Mouse (Mus musculus): ENCODE measurements at regions not wholly inside any gene's neighbourhood (a gene's known extent, or its start where the extent isn't known, plus 50 kb on each side); places are given as distances from the start of the nearest gene placed in this dataset.

GRCm38 (mm10) chr1:81549706-81550105 is 473.0 kb downstream of the Nyap2 start:
- no peaks in the 10 kb centered on the region for H3K27me3 ChIP-seq (ENCODE audit: control insufficient read depth, insufficient read depth, low read length)
- TF ChIP-seq POLR2A (IDR thresholded peaks at IDR 0.05; ENCODE audit: borderline replicate concordance, insufficient read depth, low read length) (no peak), CTCF (IDR thresholded peaks at IDR 0.05; ENCODE audit: borderline replicate concordance, insufficient read depth, low read depth, low read length) (no peak)
- H3K4me1 ChIP-seq (ENCODE audit: control insufficient read depth, insufficient read depth, low read length), result no peaks in the 10 kb centered on the region
- no peak overlapping the region for H3K4me3 ChIP-seq (replicated peaks; ENCODE audit: insufficient read depth, low read depth, low read length)
- no peak overlapping the region for H3K27ac ChIP-seq (ENCODE audit: insufficient read depth, low read length)
- no peak for DNase-seq
- WGBS, result 89% methylated on average over 5 of the region's 5 CpGs

DNA sequence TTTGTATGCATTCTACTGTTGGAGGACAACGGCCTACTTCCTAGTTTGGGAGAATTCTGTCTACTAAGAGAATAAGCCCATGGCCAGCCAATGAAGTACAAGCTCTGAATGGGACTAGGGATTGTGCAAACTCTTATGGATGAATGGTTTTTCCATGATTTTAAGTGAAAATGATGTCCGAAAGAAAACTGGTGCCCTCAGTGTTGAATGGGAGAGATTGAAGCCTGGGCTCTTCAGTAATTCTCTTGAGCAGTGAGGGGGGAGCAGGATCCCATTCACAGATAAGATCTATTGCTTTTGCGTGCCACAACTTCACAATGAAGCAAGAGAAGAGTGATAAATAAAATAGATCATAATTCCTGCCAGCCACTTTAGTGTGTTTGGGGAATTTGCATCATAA is 476.0 kb downstream of the Nyap2 start:
- DNase-seq, result no peak
- WGBS, result 84% methylated on average over 3 of the region's 3 CpGs
- Histone ChIP-seq H3K4me3 (replicated peaks; ENCODE audit: insufficient read depth, low read depth, low read length) (no peak overlapping the region), H3K27ac (ENCODE audit: insufficient read depth, low read length) (no peak overlapping the region), H3K4me1 (ENCODE audit: control insufficient read depth, insufficient read depth, low read length) (no peaks in the 10 kb centered on the region), H3K27me3 (ENCODE audit: control insufficient read depth, insufficient read depth, low read length) (no peaks in the 10 kb centered on the region)
- TF ChIP-seq CTCF (IDR thresholded peaks at IDR 0.05; ENCODE audit: borderline replicate concordance, insufficient read depth, low read depth, low read length) (no peak), POLR2A (IDR thresholded peaks at IDR 0.05; ENCODE audit: borderline replicate concordance, insufficient read depth, low read length) (no peak)

DNA sequence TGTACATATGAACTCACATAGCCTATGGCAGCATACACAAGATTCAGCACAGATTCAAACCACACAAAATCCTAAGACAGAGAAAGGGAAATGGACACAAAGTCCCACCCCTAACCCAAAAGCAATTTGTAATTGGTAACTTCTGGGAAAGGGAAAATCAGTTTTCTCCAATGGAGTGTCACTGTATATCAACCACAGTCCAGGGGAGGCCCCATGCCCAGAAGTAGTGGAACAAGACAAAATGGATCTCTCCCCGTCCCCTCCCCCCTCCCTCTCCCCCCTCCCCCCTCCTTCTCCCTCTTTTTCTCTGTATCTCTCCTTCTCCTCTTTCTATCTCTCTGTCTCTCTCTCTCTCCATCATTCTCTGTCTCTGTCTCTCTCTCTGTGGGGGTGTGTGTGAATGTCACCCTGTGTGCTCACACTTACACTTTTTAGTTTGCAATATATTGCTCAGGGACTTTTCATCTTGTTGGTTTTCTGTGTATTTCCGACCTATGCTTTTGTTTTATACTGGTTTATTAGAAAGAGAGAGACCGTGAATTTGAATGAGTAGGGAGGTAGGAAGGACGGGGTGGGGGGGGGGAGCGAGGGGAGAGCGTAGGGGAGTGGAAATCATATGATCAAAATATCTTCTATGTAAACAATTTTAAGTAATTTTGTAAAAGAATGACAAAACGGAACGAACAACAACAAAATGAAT is 500.4 kb downstream of the Nyap2 start:
- no peak for DNase-seq
- H3K4me3 ChIP-seq (replicated peaks; ENCODE audit: insufficient read depth, low read depth, low read length), result no peak overlapping the region
- H3K4me1 ChIP-seq (ENCODE audit: control insufficient read depth, insufficient read depth, low read length), result no peaks in the 10 kb centered on the region
- H3K27me3 ChIP-seq (ENCODE audit: control insufficient read depth, insufficient read depth, low read length), result no peaks in the 10 kb centered on the region; the same call in 1 of the 2 replicates
- TF ChIP-seq CTCF (IDR thresholded peaks at IDR 0.05; ENCODE audit: borderline replicate concordance, insufficient read depth, low read depth, low read length), result no peak
- no peak for TF ChIP-seq POLR2A (IDR thresholded peaks at IDR 0.05; ENCODE audit: borderline replicate concordance, insufficient read depth, low read length)
- no peak overlapping the region for H3K27ac ChIP-seq (ENCODE audit: insufficient read depth, low read length)
- 67% methylated on average over 8 of the region's 8 CpGs for WGBS

- WGBS, result 53% methylated on average over 9 of the region's 9 CpGs
- Histone ChIP-seq H3K27ac (ENCODE audit: insufficient read depth, low read length) (no peak overlapping the region), H3K4me3 (replicated peaks; ENCODE audit: insufficient read depth, low read depth, low read length) (no peak overlapping the region), H3K4me1 (ENCODE audit: control insufficient read depth, insufficient read depth, low read length) (no peaks in the 10 kb centered on the region), H3K27me3 (ENCODE audit: control insufficient read depth, insufficient read depth, low read length) (no peaks in the 10 kb centered on the region; the same call in 1 of the 2 replicates)
- DNase-seq, result no peak
- no peak for TF ChIP-seq POLR2A (IDR thresholded peaks at IDR 0.05; ENCODE audit: borderline replicate concordance, insufficient read depth, low read length)
- TF ChIP-seq CTCF (IDR thresholded peaks at IDR 0.05; ENCODE audit: borderline replicate concordance, insufficient read depth, low read depth, low read length), result no peak
These were observed 501.0 kb downstream of the Nyap2 start for GRCm38 (mm10) chr1:81577665-81578201.

GRCm38 (mm10) chr1:81581208-81581607 is 504.5 kb downstream of the Nyap2 start:
- H3K4me3 ChIP-seq (replicated peaks; ENCODE audit: insufficient read depth, low read depth, low read length), result no peak overlapping the region
- WGBS, result 59% methylated on average over 4 of the region's 4 CpGs
- no peak for TF ChIP-seq CTCF (IDR thresholded peaks at IDR 0.05; ENCODE audit: borderline replicate concordance, insufficient read depth, low read depth, low read length)
- no peak for TF ChIP-seq POLR2A (IDR thresholded peaks at IDR 0.05; ENCODE audit: borderline replicate concordance, insufficient read depth, low read length)
- H3K27ac ChIP-seq (ENCODE audit: insufficient read depth, low read length), result no peak overlapping the region
- DNase-seq, result no peak
- no peaks in the 10 kb centered on the region for H3K4me1 ChIP-seq (ENCODE audit: control insufficient read depth, insufficient read depth, low read length)
- no peaks in the 10 kb centered on the region; the same call in 1 of the 2 replicates for H3K27me3 ChIP-seq (ENCODE audit: control insufficient read depth, insufficient read depth, low read length)

GRCm38 (mm10) chr1:81587780-81588307 is 511.1 kb downstream of the Nyap2 start:
- Histone ChIP-seq H3K4me3 (replicated peaks; ENCODE audit: insufficient read depth, low read depth, low read length) (no peak overlapping the region), H3K27me3 (ENCODE audit: control insufficient read depth, insufficient read depth, low read length) (no peaks in the 10 kb centered on the region), H3K4me1 (ENCODE audit: control insufficient read depth, insufficient read depth, low read length) (no peaks in the 10 kb centered on the region), H3K27ac (ENCODE audit: insufficient read depth, low read length) (no peak overlapping the region)
- 30% methylated on average over 11 of the region's 11 CpGs for WGBS
- TF ChIP-seq POLR2A (IDR thresholded peaks at IDR 0.05; ENCODE audit: borderline replicate concordance, insufficient read depth, low read length) (no peak), CTCF (IDR thresholded peaks at IDR 0.05; ENCODE audit: borderline replicate concordance, insufficient read depth, low read depth, low read length) (no peak)
- DNase-seq, result no peak

GRCm38 (mm10) chr1:81591623-81592022 is 514.9 kb downstream of the Nyap2 start:
- WGBS, result 93% methylated on average over 5 of the region's 5 CpGs
- DNase-seq, result no peak
- H3K27ac ChIP-seq (ENCODE audit: insufficient read depth, low read length), result no peak overlapping the region
- TF ChIP-seq POLR2A (IDR thresholded peaks at IDR 0.05; ENCODE audit: borderline replicate concordance, insufficient read depth, low read length) (no peak), CTCF (IDR thresholded peaks at IDR 0.05; ENCODE audit: borderline replicate concordance, insufficient read depth, low read depth, low read length) (no peak)
- no peaks in the 10 kb centered on the region for H3K27me3 ChIP-seq (ENCODE audit: control insufficient read depth, insufficient read depth, low read length)
- no peaks in the 10 kb centered on the region for H3K4me1 ChIP-seq (ENCODE audit: control insufficient read depth, insufficient read depth, low read length)
- H3K4me3 ChIP-seq (replicated peaks; ENCODE audit: insufficient read depth, low read depth, low read length), result no peak overlapping the region
